Mouse (Mus musculus): Measurements from ENCODE around the gene Iffo2. TPM values are rescaled to one million over a fixed set of nuclear protein-coding genes. Genes with fewer than 3 reads are reported as not detected.
"Not testable (repeated sequence)": the region's sequence is repeated elsewhere in the genome, so short reads cannot be mapped to it uniquely, and the experiment has no call there.

The Iffo2 gene
- 2.4 and 3.3 TPM in 2 replicates for polyA plus RNA-seq (2015; fragmentation: Nextera tagmentation; extraction: Ambion mirVana)

GRCm38 (mm10) chr4:139530248-139530647 is at the start of gene Iffo2:
Iffo2 (plus strand) TSS chr4:139530548.
- 80% methylated on average over 5 of the region's 5 CpGs for WGBS
- H3K4me2 ChIP-seq (ENCODE audit: low read depth, low read length); ATAC-seq (replicated peaks; ENCODE audit: extremely low read depth, insufficient read depth, low FRiP score); H3K4me3 ChIP-seq (ENCODE audit: low read length); H3K27me3 ChIP-seq (ENCODE audit: control insufficient read depth, insufficient read depth, low read length); H3K9me3 ChIP-seq (replicated peaks; ENCODE audit: control insufficient read depth, low read length); H3K4me1 ChIP-seq (ENCODE audit: control insufficient read depth, insufficient read depth, low read length); H3K27ac ChIP-seq (ENCODE audit: low read length); H3K36me3 ChIP-seq (ENCODE audit: control insufficient read depth, insufficient read depth); H3K9ac ChIP-seq (ENCODE audit: low read length): not testable (repeated sequence)

GRCm38 (mm10) chr4:139481400-139481799 is 48.9 kb upstream of the Iffo2 start:
- peaks cover 9% of the 10 kb centered on the region for H3K4me1 ChIP-seq (ENCODE audit: control insufficient read depth, insufficient read depth, low read length)
- H3K27ac ChIP-seq (ENCODE audit: low read length): peak overlapping the region; percentile 57
- peaks cover 78% of the 10 kb centered on the region for H3K36me3 ChIP-seq (ENCODE audit: control insufficient read depth, insufficient read depth)
- no peak overlapping the region for H3K4me2 ChIP-seq (ENCODE audit: low read depth, low read length)
- H3K9me3 ChIP-seq (replicated peaks; ENCODE audit: control insufficient read depth, low read length): no peaks in the 10 kb centered on the region
- H3K27me3 ChIP-seq (ENCODE audit: control insufficient read depth, insufficient read depth, low read length): no peaks in the 10 kb centered on the region
- WGBS: 26% methylated on average over 1 of the region's 1 CpGs
- peak; percentile 52; the same call in 1 of the 2 replicates for ATAC-seq (replicated peaks; ENCODE audit: extremely low read depth, insufficient read depth, low FRiP score)
- no peak overlapping the region for H3K4me3 ChIP-seq (ENCODE audit: low read length)
- H3K9ac ChIP-seq (ENCODE audit: low read length): no peak overlapping the region

GRCm38 (mm10) chr4:139483461-139484105 is 46.8 kb upstream of the Iffo2 start:
- no peak overlapping the region for H3K4me3 ChIP-seq (ENCODE audit: low read length)
- peaks cover 9% of the 10 kb centered on the region for H3K4me1 ChIP-seq (ENCODE audit: control insufficient read depth, insufficient read depth, low read length)
- H3K9me3 ChIP-seq (replicated peaks; ENCODE audit: control insufficient read depth, low read length): no peaks in the 10 kb centered on the region
- no peak overlapping the region for H3K27ac ChIP-seq (ENCODE audit: low read length)
- no peak for ATAC-seq (replicated peaks; ENCODE audit: extremely low read depth, insufficient read depth, low FRiP score)
- peaks cover 72% of the 10 kb centered on the region for H3K36me3 ChIP-seq (ENCODE audit: control insufficient read depth, insufficient read depth)
- H3K9ac ChIP-seq (ENCODE audit: low read length): no peak overlapping the region
- no peaks in the 10 kb centered on the region for H3K27me3 ChIP-seq (ENCODE audit: control insufficient read depth, insufficient read depth, low read length)
- no peak overlapping the region for H3K4me2 ChIP-seq (ENCODE audit: low read depth, low read length)
- 90% methylated on average over 8 of the region's 8 CpGs for WGBS

GRCm38 (mm10) chr4:139484496-139484895 is 45.9 kb upstream of the Iffo2 start:
- Histone ChIP-seq H3K4me2 (ENCODE audit: low read depth, low read length) (no peak overlapping the region), H3K4me3 (ENCODE audit: low read length) (no peak overlapping the region), H3K36me3 (ENCODE audit: control insufficient read depth, insufficient read depth) (peaks cover 67% of the 10 kb centered on the region), H3K27me3 (ENCODE audit: control insufficient read depth, insufficient read depth, low read length) (no peaks in the 10 kb centered on the region), H3K27ac (ENCODE audit: low read length) (no peak overlapping the region), H3K9me3 (replicated peaks; ENCODE audit: control insufficient read depth, low read length) (no peaks in the 10 kb centered on the region), H3K9ac (ENCODE audit: low read length) (no peak overlapping the region), H3K4me1 (ENCODE audit: control insufficient read depth, insufficient read depth, low read length) (peaks cover 9% of the 10 kb centered on the region)
- 80% methylated on average over 7 of the region's 7 CpGs for WGBS
- ATAC-seq (replicated peaks; ENCODE audit: extremely low read depth, insufficient read depth, low FRiP score): no peak

- 71% methylated on average over 10 of the region's 10 CpGs for WGBS
- Histone ChIP-seq H3K4me1 (ENCODE audit: control insufficient read depth, insufficient read depth, low read length) (0 out of 2 replicates have a peak, but pooled peaks cover 2% of the 10 kb centered on the region), H3K36me3 (ENCODE audit: control insufficient read depth, insufficient read depth) (peaks cover 66% of the 10 kb centered on the region), H3K4me2 (ENCODE audit: low read depth, low read length) (no peak overlapping the region), H3K9ac (ENCODE audit: low read length) (no peak overlapping the region), H3K9me3 (replicated peaks; ENCODE audit: control insufficient read depth, low read length) (no peaks in the 10 kb centered on the region), H3K27ac (ENCODE audit: low read length) (no peak overlapping the region), H3K27me3 (ENCODE audit: control insufficient read depth, insufficient read depth, low read length) (no peaks in the 10 kb centered on the region), H3K4me3 (ENCODE audit: low read length) (no peak overlapping the region)
- ATAC-seq (replicated peaks; ENCODE audit: extremely low read depth, insufficient read depth, low FRiP score): no peak
Observed at GRCm38 (mm10) chr4:139487085-139487484, 43.3 kb upstream of the Iffo2 start.

- Histone ChIP-seq H3K4me3 (ENCODE audit: low read length) (no peak overlapping the region), H3K9ac (ENCODE audit: low read length) (no peak overlapping the region), H3K27me3 (ENCODE audit: control insufficient read depth, insufficient read depth, low read length) (no peaks in the 10 kb centered on the region), H3K36me3 (ENCODE audit: control insufficient read depth, insufficient read depth) (peaks cover 56% of the 10 kb centered on the region), H3K4me1 (ENCODE audit: control insufficient read depth, insufficient read depth, low read length) (0 out of 2 replicates have a peak, but pooled peaks cover 6% of the 10 kb centered on the region), H3K27ac (ENCODE audit: low read length) (no peak overlapping the region), H3K9me3 (replicated peaks; ENCODE audit: control insufficient read depth, low read length) (no peaks in the 10 kb centered on the region), H3K4me2 (ENCODE audit: low read depth, low read length) (no peak overlapping the region)
- ATAC-seq (replicated peaks; ENCODE audit: extremely low read depth, insufficient read depth, low FRiP score): no peak
- 95% methylated on average over 5 of the region's 5 CpGs for WGBS
Observed at GRCm38 (mm10) chr4:139488325-139488724, 42.0 kb upstream of the Iffo2 start.

GRCm38 (mm10) chr4:139489946-139490345 is 40.4 kb upstream of the Iffo2 start:
- WGBS: 67% methylated on average over 1 of the region's 1 CpGs
- no peak for ATAC-seq (replicated peaks; ENCODE audit: extremely low read depth, insufficient read depth, low FRiP score)
- H3K9ac ChIP-seq (ENCODE audit: low read length): no peak overlapping the region
- no peaks in the 10 kb centered on the region for H3K9me3 ChIP-seq (replicated peaks; ENCODE audit: control insufficient read depth, low read length)
- peaks cover 45% of the 10 kb centered on the region for H3K36me3 ChIP-seq (ENCODE audit: control insufficient read depth, insufficient read depth)
- H3K27me3 ChIP-seq (ENCODE audit: control insufficient read depth, insufficient read depth, low read length): no peaks in the 10 kb centered on the region
- H3K4me2 ChIP-seq (ENCODE audit: low read depth, low read length): no peak overlapping the region
- H3K4me3 ChIP-seq (ENCODE audit: low read length): no peak overlapping the region
- H3K4me1 ChIP-seq (ENCODE audit: control insufficient read depth, insufficient read depth, low read length): 0 out of 2 replicates have a peak, but pooled peaks cover 6% of the 10 kb centered on the region
- peak overlapping the region; percentile 41; the same call in 1 of the 2 replicates for H3K27ac ChIP-seq (ENCODE audit: low read length)

GRCm38 (mm10) chr4:139490413-139491055 is 39.8 kb upstream of the Iffo2 start:
- Histone ChIP-seq H3K4me1 (ENCODE audit: control insufficient read depth, insufficient read depth, low read length) (0 out of 2 replicates have a peak, but pooled peaks cover 6% of the 10 kb centered on the region), H3K27ac (ENCODE audit: low read length) (peak overlapping the region; percentile 41; the same call in 1 of the 2 replicates), H3K4me2 (ENCODE audit: low read depth, low read length) (no peak overlapping the region), H3K27me3 (ENCODE audit: control insufficient read depth, insufficient read depth, low read length) (no peaks in the 10 kb centered on the region), H3K9me3 (replicated peaks; ENCODE audit: control insufficient read depth, low read length) (no peaks in the 10 kb centered on the region), H3K9ac (ENCODE audit: low read length) (no peak overlapping the region), H3K4me3 (ENCODE audit: low read length) (no peak overlapping the region), H3K36me3 (ENCODE audit: control insufficient read depth, insufficient read depth) (peaks cover 39% of the 10 kb centered on the region)
- ATAC-seq (replicated peaks; ENCODE audit: extremely low read depth, insufficient read depth, low FRiP score): no peak
- 57% methylated on average over 11 of the region's 11 CpGs for WGBS

- H3K4me3 ChIP-seq (ENCODE audit: low read length): no peak overlapping the region
- no peaks in the 10 kb centered on the region for H3K9me3 ChIP-seq (replicated peaks; ENCODE audit: control insufficient read depth, low read length)
- WGBS: 80% methylated on average over 5 of the region's 5 CpGs
- no peaks in the 10 kb centered on the region for H3K27me3 ChIP-seq (ENCODE audit: control insufficient read depth, insufficient read depth, low read length)
- H3K4me1 ChIP-seq (ENCODE audit: control insufficient read depth, insufficient read depth, low read length): 0 out of 2 replicates have a peak, but pooled peaks cover 6% of the 10 kb centered on the region
- H3K27ac ChIP-seq (ENCODE audit: low read length): no peak overlapping the region
- no peak overlapping the region for H3K9ac ChIP-seq (ENCODE audit: low read length)
- H3K36me3 ChIP-seq (ENCODE audit: control insufficient read depth, insufficient read depth): peaks cover 32% of the 10 kb centered on the region
- no peak for ATAC-seq (replicated peaks; ENCODE audit: extremely low read depth, insufficient read depth, low FRiP score)
- no peak overlapping the region for H3K4me2 ChIP-seq (ENCODE audit: low read depth, low read length)
Observed at GRCm38 (mm10) chr4:139491541-139492170, 38.7 kb upstream of the Iffo2 start.

Measured in heart, embryonic 16.5 days (tissue).